In the genomic region with DNA sequence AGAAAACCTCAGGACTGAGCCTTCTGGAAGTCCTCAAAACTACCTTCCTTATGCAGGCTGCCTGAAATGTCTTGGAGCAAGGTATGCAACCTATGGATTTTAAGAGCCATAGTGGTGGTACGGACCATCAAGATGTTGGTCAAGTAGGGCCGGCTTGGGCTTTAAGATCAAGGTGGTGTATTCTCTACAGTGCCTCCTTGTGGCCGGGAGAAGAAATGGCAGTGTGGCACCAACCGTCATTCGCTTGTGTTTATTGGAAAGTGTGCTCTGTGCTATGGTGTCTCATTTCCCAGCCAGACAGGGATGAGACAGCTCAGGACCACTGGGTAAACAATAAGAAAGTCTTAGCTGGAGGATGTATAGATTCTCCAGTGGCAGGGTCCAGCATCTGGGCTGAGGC, we compare ENCODE assay signal across 17 mouse cellular contexts.
A peak's percentile ranks its signal among the peaks of the same experiment; 100 is the strongest.
DNase-seq lines count a peak whose midpoint lies in the region; ATAC-seq and TF ChIP-seq lines count a peak whose summit lies in the region.
"Had no signal": no experiment of that assay in that cellular context is flagged by ENCODE, and none has a peak within 500 bp of the region (broad histone marks: within the 10 kb centered on the region; RNA-seq: fewer than 3 reads in every experiment).

No protein-coding gene starts in this region.

- WGBS in liver, embryonic 14.5 days (ENCODE audit: insufficient replicate concordance) = 48% methylated on average over 5 of the region's 5 CpGs
- 40% methylated on average over 5 of the region's 5 CpGs for WGBS in liver, embryonic 12.5 days (ENCODE audit: insufficient replicate concordance)

- no peak for TF ChIP-seq EP300 in liver, embryonic 14.5 days (IDR thresholded peaks at IDR 0.05; ENCODE audit: low read depth)

- H3K4me1 ChIP-seq in liver, embryonic 14.5 days (replicated peaks; ENCODE audit: control insufficient read depth in 2 of 2, insufficient read depth in 2 of 2, low read length in 1 of 2) = no peaks in the 10 kb centered on the region
- H3K4me1 ChIP-seq in liver, embryonic 12.5 days = no peaks in the 10 kb centered on the region

- no peak for ATAC-seq in liver, embryonic 14.5 days (ENCODE audit: insufficient read depth)
- ATAC-seq in liver, embryonic 12.5 days = no peak

- H3K27me3 ChIP-seq in liver, embryonic 14.5 days (ENCODE audit: control insufficient read depth, insufficient read depth, low read length) = no peaks in the 10 kb centered on the region
- H3K27me3 ChIP-seq in liver, embryonic 12.5 days (replicated peaks) = 0 out of 2 replicates have a peak, but pooled peaks cover 3% of the 10 kb centered on the region

- intact Hi-C loops in gastrocnemius, adult 2 months (cut with DNase I) = loop anchor here (1.0 to 2.0 kb wide), 2 partner anchors 89 to 182 kb away; no protein-coding TSS in a partner anchor

- H3K9ac ChIP-seq in liver, embryonic 14.5 days (replicated peaks) = no peak overlapping the region
- H3K9ac ChIP-seq in liver, embryonic 12.5 days = no peak overlapping the region

- no peaks in the 10 kb centered on the region for H3K9me3 ChIP-seq in liver, embryonic 14.5 days (ENCODE audit: control insufficient read depth, low read length)
- no peaks in the 10 kb centered on the region for H3K9me3 ChIP-seq in liver, embryonic 12.5 days (replicated peaks)

- H3K4me3 ChIP-seq in gastrocnemius, adult 2 months = no peak overlapping the region
- H3K4me3 ChIP-seq in liver, embryonic 14.5 days (ENCODE audit: insufficient read depth in 1 of 2, low read depth in 2 of 2, low read length in 2 of 2) = no peak overlapping the region
- no peak overlapping the region for H3K4me3 ChIP-seq in liver, embryonic 12.5 days
- H3K4me3 ChIP-seq: erythroblast, embryonic 14.5 days; myocyte had no signal

- no peak overlapping the region for H3K4me2 ChIP-seq in liver, embryonic 14.5 days (ENCODE audit: low read depth)
- H3K4me2 ChIP-seq in liver, embryonic 12.5 days = no peak overlapping the region

- no peak for DNase-seq in gastrocnemius, adult 2 months
- DNase-seq in gastrocnemius, adult 8-10 months (ENCODE audit: low spot score in 2 of 2) = no peak
- DNase-seq in liver, embryonic 14.5 days (ENCODE audit: low read depth in 3 of 3, low spot score in 3 of 3) = no peak
- DNase-seq in CD4-positive helper T cell, adult 2 months (ENCODE audit: low read depth, low spot score) = peak; percentile 11
- peak; percentile 5 for DNase-seq in adipocyte (ENCODE audit: low spot score)
- DNase-seq in frontal cortex, adult 2 months (ENCODE audit: extremely low spot score in 1 of 2, low spot score in 1 of 2) = no peak
- no peak for DNase-seq in left cerebral cortex, adult 9 months (ENCODE audit: low spot score in 2 of 2)
- DNase-seq: adrenal gland, postnatal 10 days; cerebellum, postnatal 14 days; gastrocnemius, postnatal 25 days; heart, postnatal 10 days; left cerebral cortex, postnatal 4 days; lung, postnatal 4 days had no signal

- TF ChIP-seq CTCF in gastrocnemius, adult 2 months (IDR thresholded peaks at IDR 0.05) = peak; percentile 64
- TF ChIP-seq CTCF in liver, embryonic 14.5 days (IDR thresholded peaks at IDR 0.05; ENCODE audit: low read depth) = peak; percentile 71

- H3K36me3 ChIP-seq in liver, embryonic 14.5 days (replicated peaks; ENCODE audit: control insufficient read depth, insufficient read depth, low read depth) = no peaks in the 10 kb centered on the region
- no peaks in the 10 kb centered on the region for H3K36me3 ChIP-seq in liver, embryonic 12.5 days
- H3K36me3 ChIP-seq: G1E had no signal

- no peak overlapping the region for H3K27ac ChIP-seq in gastrocnemius, adult 2 months
- no peak overlapping the region for H3K27ac ChIP-seq in liver, embryonic 14.5 days
- H3K27ac ChIP-seq in liver, embryonic 12.5 days = no peak overlapping the region

Comparison
In these comparisons a context has a peak if more than half of its experiments do, and no peak if none do; other contexts are left out.
1. DNase-seq: peak in CD4-positive helper T cell, adult 2 months (single experiment) and adipocyte (single experiment); none in gastrocnemius, adult 2 months (single experiment), gastrocnemius, adult 8-10 months (0 of 2), liver, embryonic 14.5 days (0 of 3), frontal cortex, adult 2 months (0 of 2) and left cerebral cortex, adult 9 months (0 of 2).